Mouse (Mus musculus) MEL (cell line): ENCODE data around the gene Cbln1. TPM values are rescaled to one million over a fixed set of nuclear protein-coding genes. Genes with fewer than 3 reads are reported as not detected.

Experiments
- DNase-seq: peaks from one replicate; pipeline ENCODE4 v3.0.0; 2011; ENCODE audit warnings: low read depth, low spot score
- H3K27ac ChIP-seq: 2 replicates; pipeline ENCODE4 v1.5.1; 2012; ENCODE audit warnings: low read depth, mild to moderate bottlenecking, control low read depth, low read length, moderate library complexity; ENCODE audit not compliant: control insufficient read depth
- H3K27me3 ChIP-seq, 2 experiments: fragments of 150-350 bp in 1 of 2; sonication (generic) in 1 of 2; 2 replicates each; pipeline ENCODE4 v1.6.1; 2012; ENCODE audit warnings: low read length in 2 of 2, mild to moderate bottlenecking in 2 of 2, improper control_type of control experiment in 1 of 2, moderate library complexity in 1 of 2; ENCODE audit not compliant: insufficient read depth in 2 of 2, control insufficient read depth in 1 of 2
- H3K36me3 ChIP-seq, 2 experiments: 2 replicates each; pipeline ENCODE4 v1.6.1; 2012 to 2014; ENCODE audit warnings: low read length in 2 of 2, improper control_type of control experiment in 1 of 2, inconsistent platforms in 1 of 2, mild to moderate bottlenecking in 1 of 2; ENCODE audit not compliant: insufficient read depth in 2 of 2, control insufficient read depth in 1 of 2
- H3K4me1 ChIP-seq, 2 experiments: fragments of 150-350 bp in 1 of 2; sonication (generic) in 1 of 2; 2 replicates each; pipeline ENCODE4 v1.6.1; 2012; ENCODE audit warnings: low read length in 2 of 2, improper control_type of control experiment in 1 of 2, mild to moderate bottlenecking in 1 of 2; ENCODE audit not compliant: insufficient read depth in 2 of 2, control insufficient read depth in 1 of 2
- H3K4me3 ChIP-seq, 2 experiments: fragments of 150-350 bp in 1 of 2; sonication (generic) in 1 of 2; 2 replicates each; pipeline ENCODE4 v1.5.1; 2012; ENCODE audit warnings: low read depth in 2 of 2, low read length in 2 of 2, mild to moderate bottlenecking in 2 of 2, moderate library complexity in 2 of 2, control low read depth in 1 of 2, improper control_type of control experiment in 1 of 2; ENCODE audit not compliant: control insufficient read depth in 1 of 2, insufficient read depth in 1 of 2
- H3K79me2 ChIP-seq: 2 replicates; pipeline ENCODE4 v1.6.1; 2012; ENCODE audit warnings: mild to moderate bottlenecking, low read length, moderate library complexity; ENCODE audit not compliant: control insufficient read depth, poor library complexity, insufficient read depth
- H3K9ac ChIP-seq: 2 replicates; pipeline ENCODE4 v1.6.1; 2012; ENCODE audit warnings: low read depth, mild to moderate bottlenecking, control low read depth, low read length, moderate library complexity; ENCODE audit not compliant: control insufficient read depth, poor library complexity, severe bottlenecking
- H3K9me3 ChIP-seq: fragments of 150-350 bp; sonication (generic); replicated peaks from 2 replicates; pipeline ENCODE4 v1.6.1; 2012; ENCODE audit warnings: mild to moderate bottlenecking, low read length, improper control_type of control experiment, moderate library complexity; ENCODE audit not compliant: insufficient read depth
- BHLHE40 ChIP-seq: IDR thresholded peaks from 2 replicates; pipeline ENCODE4 v1.6.1; 2012; ENCODE audit warnings: low read depth, mild to moderate bottlenecking, inconsistent platforms, low read length, improper control_type of control experiment, borderline replicate concordance
- CTCF ChIP-seq, 3 experiments: IDR thresholded peaks in 2 of 3; conservative IDR thresholded peaks in 1 of 3; 2 replicates each; pipeline ENCODE4 v1.5.1; 2011 to 2012; ENCODE audit warnings: low read length in 3 of 3, low read depth in 2 of 3, mild to moderate bottlenecking in 2 of 3, improper control_type of control experiment in 1 of 3, inconsistent platforms in 1 of 3, mixed read lengths in 1 of 3, moderate library complexity in 1 of 3; ENCODE audit not compliant: control insufficient read depth in 1 of 3, insufficient read depth in 1 of 3, poor library complexity in 1 of 3, severe bottlenecking in 1 of 3
- ELF1 ChIP-seq: IDR thresholded peaks from 2 replicates; pipeline ENCODE4 v1.6.1; 2014; ENCODE audit warnings: low read depth, mild to moderate bottlenecking, inconsistent platforms, low read length, improper control_type of control experiment, moderate library complexity
- EP300 ChIP-seq, 2 experiments: IDR thresholded peaks; 2 replicates each; pipeline ENCODE4 v1.6.1; 2011; ENCODE audit warnings: improper control_type of control experiment in 2 of 2, low read length in 2 of 2, low read depth in 1 of 2, mild to moderate bottlenecking in 1 of 2
- ETS1 ChIP-seq: IDR thresholded peaks from 2 replicates; pipeline ENCODE4 v1.6.1; 2012; ENCODE audit warnings: low read depth, mild to moderate bottlenecking, inconsistent platforms, low read length, improper control_type of control experiment, moderate library complexity
- HCFC1 ChIP-seq: IDR thresholded peaks from 2 replicates; pipeline ENCODE4 v1.6.1; 2012; ENCODE audit warnings: low read depth, mild to moderate bottlenecking, inconsistent platforms, low read length, improper control_type of control experiment, moderate library complexity
- KAT2A ChIP-seq: conservative IDR thresholded peaks from 2 replicates; pipeline ENCODE4 v1.6.1; 2012; ENCODE audit warnings: low read depth, low read length, improper control_type of control experiment, inconsistent platforms
- MAFK ChIP-seq: IDR thresholded peaks from 2 replicates; pipeline ENCODE4 v1.6.1; 2011; ENCODE audit warnings: low read depth, mild to moderate bottlenecking, low read length, improper control_type of control experiment, borderline replicate concordance
- MAX ChIP-seq: IDR thresholded peaks from 2 replicates; pipeline ENCODE4 v1.6.1; 2011; ENCODE audit warnings: low read length, improper control_type of control experiment
- MEF2A ChIP-seq: IDR thresholded peaks from 2 replicates; pipeline ENCODE4 v1.6.1; 2014; ENCODE audit warnings: low read depth, mild to moderate bottlenecking, inconsistent platforms, low read length, improper control_type of control experiment; ENCODE audit not compliant: poor library complexity, insufficient replicate concordance, severe bottlenecking; ENCODE audit errors: extremely low read depth
- MYB ChIP-seq: IDR thresholded peaks from 2 replicates; pipeline ENCODE4 v1.6.1; 2011; ENCODE audit warnings: mild to moderate bottlenecking, low read depth, low read length, improper control_type of control experiment
- MYC ChIP-seq: IDR thresholded peaks from 2 replicates; pipeline ENCODE4 v1.6.1; 2011; ENCODE audit warnings: low read depth, mild to moderate bottlenecking, low read length, improper control_type of control experiment, moderate library complexity
- NELFE ChIP-seq: IDR thresholded peaks from 2 replicates; pipeline ENCODE4 v1.6.1; 2011; ENCODE audit warnings: low read depth, low read length, improper control_type of control experiment
- NRF1 ChIP-seq: IDR thresholded peaks from 2 replicates; pipeline ENCODE4 v1.6.1; 2014; ENCODE audit warnings: low read depth, mild to moderate bottlenecking, inconsistent platforms, low read length, improper control_type of control experiment, moderate library complexity; ENCODE audit not compliant: poor library complexity, insufficient read depth, severe bottlenecking
- POLR2A ChIP-seq, 2 experiments: IDR thresholded peaks; 2 replicates each; pipeline ENCODE4 v1.6.1; 2011 to 2012; ENCODE audit warnings: low read length in 2 of 2, mild to moderate bottlenecking in 2 of 2, control low read depth in 1 of 2, improper control_type of control experiment in 1 of 2, low read depth in 1 of 2, moderate library complexity in 1 of 2; ENCODE audit not compliant: control insufficient read depth in 1 of 2, insufficient read depth in 1 of 2, poor library complexity in 1 of 2
- POLR2AphosphoS2 ChIP-seq: IDR thresholded peaks from 2 replicates; pipeline ENCODE4 v1.6.1; 2011; ENCODE audit warnings: low read length, improper control_type of control experiment
- POLR2AphosphoS5 ChIP-seq: IDR thresholded peaks from 2 replicates; pipeline ENCODE4 v1.6.1; 2012; ENCODE audit warnings: low read depth, borderline replicate concordance, mild to moderate bottlenecking, inconsistent platforms, low read length, moderate library complexity, mixed read lengths
- RAD21 ChIP-seq: IDR thresholded peaks from 2 replicates; pipeline ENCODE4 v1.6.1; 2011; ENCODE audit warnings: mild to moderate bottlenecking, low read depth, low read length, improper control_type of control experiment
- RCOR1 ChIP-seq: IDR thresholded peaks from 2 replicates; pipeline ENCODE4 v1.6.1; 2012; ENCODE audit warnings: low read depth, mild to moderate bottlenecking, inconsistent platforms, low read length, improper control_type of control experiment
- TCF12 ChIP-seq: IDR thresholded peaks from 2 replicates; pipeline ENCODE4 v1.6.1; 2014; ENCODE audit warnings: low read depth, mild to moderate bottlenecking, inconsistent platforms, low read length, improper control_type of control experiment, moderate library complexity
- USF1 ChIP-seq: IDR thresholded peaks from 2 replicates; pipeline ENCODE4 v1.6.1; 2014; ENCODE audit warnings: low read depth, mild to moderate bottlenecking, inconsistent platforms, low read length, improper control_type of control experiment, moderate library complexity
- USF2 ChIP-seq, 2 experiments: IDR thresholded peaks; 2 replicates each; pipeline ENCODE4 v1.6.1; 2011 to 2012; ENCODE audit warnings: improper control_type of control experiment in 2 of 2, low read length in 2 of 2, borderline replicate concordance in 1 of 2, inconsistent platforms in 1 of 2, low read depth in 1 of 2, mild to moderate bottlenecking in 1 of 2; ENCODE audit not compliant: insufficient read depth in 1 of 2
- ZC3H11A ChIP-seq: IDR thresholded peaks from 2 replicates; pipeline ENCODE4 v1.6.1; 2012; ENCODE audit warnings: low read depth, mild to moderate bottlenecking, inconsistent platforms, low read length, improper control_type of control experiment
- ZMIZ1 ChIP-seq: IDR thresholded peaks from 2 replicates; pipeline ENCODE4 v1.6.1; 2012; ENCODE audit warnings: low read depth, mild to moderate bottlenecking, inconsistent platforms, low read length, improper control_type of control experiment, moderate library complexity
- ZNF384 ChIP-seq: IDR thresholded peaks from 2 replicates; pipeline ENCODE4 v1.6.1; 2012; ENCODE audit warnings: low read depth, mild to moderate bottlenecking, inconsistent platforms, low read length, improper control_type of control experiment
- polyA plus RNA-seq, 2 experiments: library from polyadenylated mRNA; stranded (reverse) in 1 of 2; unstranded in 1 of 2; fragments of >175 nt in 1 of 2; fragments of >200 nt in 1 of 2; gene quantifications; 2 replicates each; pipeline versions ENCODE4 v1.2.1 to v1.2.4; 2012; ENCODE audit warnings: low replicate concordance in 2 of 2, low read depth in 1 of 2; ENCODE audit not compliant: insufficient read length in 2 of 2, insufficient read depth in 1 of 2, missing spikeins in 1 of 2
- total RNA-seq: library from RNA; depleted of rRNA; stranded (reverse); fragments of 300-350 nt; gene quantifications from 2 replicates; pipeline ENCODE4 v1.2.3, GENCODE M21; 2012

Cbln1 gene
- total and polyA plus RNA-seq, 3 experiments, result not detected

DNA sequence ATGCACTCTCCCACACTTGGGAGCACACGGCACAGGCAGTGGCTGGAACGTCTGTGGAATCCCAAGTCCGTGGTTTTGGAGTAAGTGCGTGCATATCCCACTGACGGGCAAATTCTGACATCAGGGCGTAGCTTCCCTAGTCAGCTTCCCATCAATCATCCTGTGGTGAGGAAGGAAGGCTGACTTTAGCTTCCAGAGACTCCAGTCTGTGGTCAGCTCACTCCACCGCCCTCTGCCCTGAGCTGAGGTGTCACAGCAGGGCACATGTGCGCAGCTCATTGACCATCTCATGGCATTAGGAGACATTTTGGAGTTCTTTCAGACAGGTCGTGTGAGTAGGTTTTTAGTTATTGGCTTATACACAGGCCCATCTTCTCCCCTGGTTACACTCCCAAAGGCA lies 34.6 kb upstream of the Cbln1 start:
- Histone ChIP-seq H3K27me3 (no peaks in the 10 kb centered on the region), H3K4me3 (no peak overlapping the region), H3K4me1 (no peaks in the 10 kb centered on the region), H3K9me3 (no peaks in the 10 kb centered on the region), H3K79me2 (no peaks in the 10 kb centered on the region), H3K36me3 (no peaks in the 10 kb centered on the region), H3K27ac (no peak overlapping the region), H3K9ac (no peak overlapping the region)
- DNase-seq, result no peak
- TF ChIP-seq ZC3H11A, result no peak
- no peak for TF ChIP-seq POLR2AphosphoS2
- no peak for TF ChIP-seq RAD21
- no peak for TF ChIP-seq BHLHE40
- no peak for TF ChIP-seq POLR2A (IDR thresholded peaks at IDR 0.05; ENCODE audit: control insufficient read depth in 1 of 2, insufficient read depth in 1 of 2, low read depth in 1 of 2, low read length in 2 of 2, poor library complexity in 1 of 2)
- no peak for TF ChIP-seq MYB
- TF ChIP-seq ZNF384, result no peak
- TF ChIP-seq RCOR1, result no peak
- no peak for TF ChIP-seq MYC
- no peak for TF ChIP-seq POLR2AphosphoS5
- no peak for TF ChIP-seq USF2 (IDR thresholded peaks at IDR 0.05; ENCODE audit: borderline replicate concordance in 1 of 2, insufficient read depth in 1 of 2, low read depth in 1 of 2, low read length in 2 of 2)
- no peak for TF ChIP-seq NRF1
- no peak for TF ChIP-seq ETS1
- no peak for TF ChIP-seq EP300 (IDR thresholded peaks at IDR 0.05; ENCODE audit: low read depth in 1 of 2, low read length in 2 of 2)
- TF ChIP-seq TCF12, result no peak
- TF ChIP-seq HCFC1, result no peak
- TF ChIP-seq USF1, result no peak
- TF ChIP-seq CTCF (IDR thresholded peaks at IDR 0.05 in 2 of 3, conservative IDR thresholded peaks at IDR 0.05 in 1 of 3; ENCODE audit: control insufficient read depth in 1 of 3, insufficient read depth in 1 of 3, low read depth in 2 of 3, low read length in 3 of 3, poor library complexity in 1 of 3, severe bottlenecking in 1 of 3), result no peak
- TF ChIP-seq MAX, result no peak

- H3K79me2 ChIP-seq, result no peaks in the 10 kb centered on the region
- TF ChIP-seq TCF12 (no peak), POLR2AphosphoS5 (no peak), ZMIZ1 (no peak), MAFK (no peak), CTCF (IDR thresholded peaks at IDR 0.05 in 2 of 3, conservative IDR thresholded peaks at IDR 0.05 in 1 of 3; ENCODE audit: control insufficient read depth in 1 of 3, insufficient read depth in 1 of 3, low read depth in 2 of 3, low read length in 3 of 3, poor library complexity in 1 of 3, severe bottlenecking in 1 of 3) (no peak), ELF1 (no peak), EP300 (IDR thresholded peaks at IDR 0.05; ENCODE audit: low read depth in 1 of 2, low read length in 2 of 2) (no peak), KAT2A (no peak), NELFE (no peak), MEF2A (no peak)
- no peaks in the 10 kb centered on the region for H3K4me1 ChIP-seq
- no peak for DNase-seq
- no peaks in the 10 kb centered on the region for H3K9me3 ChIP-seq
- no peak overlapping the region for H3K4me3 ChIP-seq
- H3K9ac ChIP-seq, result no peak overlapping the region
- H3K36me3 ChIP-seq, result no peaks in the 10 kb centered on the region
- no peak overlapping the region for H3K27ac ChIP-seq
- no peaks in the 10 kb centered on the region for H3K27me3 ChIP-seq
Observed at GRCm38 (mm10) chr8:87504441-87504840, 32.0 kb upstream of the Cbln1 start.
